Mouse (Mus musculus) ES-E14 (cell line): Measurements from ENCODE around the gene Slpi. TPM values are rescaled to one million over a fixed set of nuclear protein-coding genes. Genes with fewer than 3 reads are reported as not detected.

Experiments
- DNase-seq: peaks from one replicate; pipeline ENCODE4 v3.0.0-alpha.2; 2013; ENCODE audit warnings: low read depth, low spot score
- H3K27ac ChIP-seq: 2 replicates; pipeline ENCODE4 v1.5.1; 2012; ENCODE audit warnings: low read depth, mild to moderate bottlenecking, low read length, moderate library complexity, mixed read lengths; ENCODE audit not compliant: poor library complexity, insufficient read depth, severe bottlenecking
- H3K36me3 ChIP-seq: 2 replicates; pipeline ENCODE4 v1.6.1; 2012; ENCODE audit warnings: mild to moderate bottlenecking, low read length, moderate library complexity, mixed read lengths; ENCODE audit not compliant: control insufficient read depth, poor library complexity, insufficient read depth, severe bottlenecking
- H3K4me1 ChIP-seq, 2 experiments: fragments of 150-350 bp in 1 of 2; sonication (generic) in 1 of 2; 2 replicates each; pipeline ENCODE4 v1.6.1; 2012; ENCODE audit warnings: low read length in 2 of 2, mild to moderate bottlenecking in 1 of 2, mixed read lengths in 1 of 2; ENCODE audit not compliant: control insufficient read depth in 2 of 2, insufficient read depth in 2 of 2, poor library complexity in 1 of 2
- H3K4me3 ChIP-seq, 2 experiments: fragments of 150-350 bp in 1 of 2; sonication (generic) in 1 of 2; 2 replicates each; pipeline ENCODE4 v1.5.1; 2012; ENCODE audit warnings: low read length in 2 of 2, low read depth in 1 of 2, mild to moderate bottlenecking in 1 of 2, mixed read lengths in 1 of 2; ENCODE audit not compliant: insufficient read depth in 1 of 2, poor library complexity in 1 of 2, severe bottlenecking in 1 of 2
- H3K9ac ChIP-seq: 2 replicates; pipeline ENCODE4 v1.6.1; 2012; ENCODE audit warnings: low read depth, mild to moderate bottlenecking, low read length, mixed read lengths; ENCODE audit not compliant: poor library complexity, insufficient read depth, severe bottlenecking
- H3K9me3 ChIP-seq: fragments of 150-350 bp; sonication (generic); 2 replicates; pipeline ENCODE4 v1.6.1; 2012; ENCODE audit warnings: low read depth, mild to moderate bottlenecking, low read length; ENCODE audit not compliant: control insufficient read depth, insufficient read depth
- CHD2 ChIP-seq: IDR thresholded peaks from 2 replicates; pipeline ENCODE4 v1.6.1; 2014; ENCODE audit warnings: mild to moderate bottlenecking, low read depth, low read length, inconsistent platforms
- HCFC1 ChIP-seq: IDR thresholded peaks from 2 replicates; pipeline ENCODE4 v1.6.1; 2012; ENCODE audit warnings: low read length, inconsistent platforms, borderline replicate concordance; ENCODE audit not compliant: insufficient read depth
- MAFK ChIP-seq: IDR thresholded peaks from 2 replicates; pipeline ENCODE4 v1.6.1; 2014; ENCODE audit warnings: mild to moderate bottlenecking, low read depth, low read length, inconsistent platforms; ENCODE audit not compliant: insufficient read depth
- ZC3H11A ChIP-seq: IDR thresholded peaks from 2 replicates; pipeline ENCODE4 v1.6.1; 2012; ENCODE audit warnings: low read depth, mild to moderate bottlenecking, inconsistent platforms, low read length, borderline replicate concordance
- ZNF384 ChIP-seq: IDR thresholded peaks from 2 replicates; pipeline ENCODE4 v1.6.1; 2012; ENCODE audit warnings: low read depth, low read length, inconsistent platforms
- in situ Hi-C, 2 experiments: fragments of 600-800 bp; cut with MboI; formaldehyde crosslinking; loops; one replicate each; pipeline ENCODE4 v1.15.1; 2025; ENCODE audit warnings: low sequenced_read_pairs in 2 of 2, inconsistent platforms in 1 of 2; ENCODE audit not compliant: unreplicated experiment in 2 of 2
- total RNA-seq: library from RNA; depleted of rRNA; stranded (reverse); fragments of 300-350 nt; gene quantifications from 2 replicates; pipeline ENCODE4 v1.2.3, GENCODE M21; 2012

Slpi gene
- total RNA-seq, 1 experiment: not detected

DNA sequence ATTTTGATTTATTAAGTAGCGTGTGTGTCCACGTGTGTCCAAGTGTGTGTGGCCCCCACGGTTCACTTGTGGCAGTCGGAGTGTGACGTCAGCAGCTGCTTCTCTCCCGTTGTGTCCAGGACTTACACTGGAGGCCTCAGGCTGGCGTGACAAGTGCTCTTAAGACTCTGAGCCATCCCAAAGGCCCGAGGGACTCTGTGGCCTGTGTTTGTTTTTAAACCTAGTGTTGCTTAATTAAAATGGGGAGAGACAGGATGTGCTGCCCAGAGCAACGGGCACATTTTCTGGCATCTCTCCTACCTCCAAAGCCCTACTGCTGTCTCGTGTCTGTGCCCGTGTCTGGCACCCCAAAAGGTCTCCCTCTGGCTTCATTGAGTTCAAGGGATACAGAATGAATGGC, 34.6 kb upstream of the Slpi start:
- Histone ChIP-seq H3K9me3 (no peaks in the 10 kb centered on the region), H3K4me3 (no peak overlapping the region), H3K4me1 (peaks cover 2 to 12% of the 10 kb centered on the region in 2 experiments; a peak in 1 of 4 replicates), H3K9ac (no peak overlapping the region), H3K36me3 (peaks cover 24% of the 10 kb centered on the region; the same call in 1 of the 2 replicates), H3K27ac (no peak overlapping the region)
- in situ Hi-C loops: no loop called here
- no peak for DNase-seq
- TF ChIP-seq HCFC1 (no peak), CHD2 (no peak), ZC3H11A (no peak), ZNF384 (no peak), MAFK (no peak)

- no peak overlapping the region for H3K9ac ChIP-seq
- H3K9me3 ChIP-seq: no peaks in the 10 kb centered on the region
- peaks cover 3 to 14% of the 10 kb centered on the region in 2 experiments; a peak in 1 of 4 replicates for H3K4me1 ChIP-seq
- in situ Hi-C loops: no loop called here
- no peak for DNase-seq
- H3K27ac ChIP-seq: no peak overlapping the region
- TF ChIP-seq ZNF384: no peak
- TF ChIP-seq ZC3H11A: no peak
- no peak for TF ChIP-seq CHD2
- TF ChIP-seq HCFC1: no peak
- no peak for TF ChIP-seq MAFK
- H3K4me3 ChIP-seq: no peak overlapping the region
- H3K36me3 ChIP-seq: peaks cover 17% of the 10 kb centered on the region; the same call in 1 of the 2 replicates
Measured at GRCm38 (mm10) chr2:164422675-164423393, 33.9 kb upstream of the Slpi start.

GRCm38 (mm10) chr2:164421979-164422378, 33.1 kb upstream of the Slpi start:
- in situ Hi-C loops: no loop called here
- no peak for DNase-seq
- H3K9me3 ChIP-seq: no peaks in the 10 kb centered on the region
- H3K27ac ChIP-seq: no peak overlapping the region
- H3K4me1 ChIP-seq: peaks cover 3 to 13% of the 10 kb centered on the region in 2 experiments; a peak in 1 of 4 replicates
- H3K4me3 ChIP-seq: no peak overlapping the region
- H3K9ac ChIP-seq: no peak overlapping the region
- peaks cover 11% of the 10 kb centered on the region; the same call in 1 of the 2 replicates for H3K36me3 ChIP-seq
- no peak for TF ChIP-seq ZNF384
- no peak for TF ChIP-seq CHD2
- no peak for TF ChIP-seq HCFC1
- TF ChIP-seq MAFK: no peak
- no peak for TF ChIP-seq ZC3H11A

GRCm38 (mm10) chr2:164421306-164421705, 32.4 kb upstream of the Slpi start:
- no peak for DNase-seq
- TF ChIP-seq CHD2: no peak
- Histone ChIP-seq H3K9me3 (no peaks in the 10 kb centered on the region), H3K27ac (no peak overlapping the region; the same call in 1 of the 2 replicates), H3K36me3 (peaks cover 8% of the 10 kb centered on the region; the same call in 1 of the 2 replicates), H3K4me1 (peaks cover 2 to 10% of the 10 kb centered on the region in 2 experiments; a peak in 1 of 4 replicates), H3K9ac (no peak overlapping the region), H3K4me3 (no peak overlapping the region)
- in situ Hi-C loops: no loop called here
